Mouse (Mus musculus) brain, embryonic 14.5 days (tissue): ENCODE results near the gene Mars. TPM values are rescaled to one million over a fixed set of nuclear protein-coding genes. Genes with fewer than 3 reads are reported as not detected.

Source experiments
- DNase-seq: peaks from one replicate; pipeline ENCODE4 v3.0.0-alpha.2; 2011; ENCODE audit warnings: low read depth
- CTCF ChIP-seq: fragments of 200-500 bp; IDR thresholded peaks from 2 replicates; pipeline ENCODE4 v1.5.1; 2012; ENCODE audit warnings: inconsistent platforms, mild to moderate bottlenecking, moderate library complexity, borderline replicate concordance; ENCODE audit not compliant: insufficient read depth, insufficient read length; ENCODE audit errors: extremely low read depth
- POLR2A ChIP-seq: fragments of 200-500 bp; IDR thresholded peaks from 2 replicates; pipeline ENCODE4 v1.6.1; 2012; ENCODE audit warnings: mild to moderate bottlenecking, inconsistent platforms, borderline replicate concordance; ENCODE audit not compliant: poor library complexity, insufficient read depth, insufficient read length, severe bottlenecking; ENCODE audit errors: extremely low read depth
- polyA plus RNA-seq: library from polyadenylated mRNA; depleted of rRNA; stranded (reverse); fragments of >200 nt; gene quantifications from 2 replicates; pipeline ENCODE4 v1.2.3, GENCODE M21; 2012

Mars gene
- polyA plus RNA-seq, 1 experiment: 88.2 TPM

GRCm38 (mm10) chr10:127348957-127349356 is 37.4 kb upstream of the Mars start:
- no peak for DNase-seq
- TF ChIP-seq POLR2A (no peak), CTCF (peak; percentile 26; the same call in 1 of the 2 replicates)

GRCm38 (mm10) chr10:127346173-127346572 is 34.6 kb upstream of the Mars start:
- no peak for DNase-seq
- no peak for TF ChIP-seq CTCF
- TF ChIP-seq POLR2A: no peak

- DNase-seq: no peak
These were observed 31.4 kb upstream of the Mars start for GRCm38 (mm10) chr10:127343029-127343428.

GRCm38 (mm10) chr10:127341891-127342639 is 30.5 kb upstream of the Mars start, which contains the start of gene Gli1:
Gene Gli1 (minus strand): TSS chr10:127341974.
- no peak for TF ChIP-seq POLR2A
- TF ChIP-seq CTCF: peak; percentile 92

More at GRCm38 (mm10) chr10:127343029-127343428, 31.4 kb upstream of the Mars start:
- no peak for TF ChIP-seq POLR2A

GRCm38 (mm10) chr10:127341360-127341690 is 29.7 kb upstream of the Mars start:
- DNase-seq: no peak
- TF ChIP-seq CTCF: no peak
- no peak for TF ChIP-seq POLR2A

More at GRCm38 (mm10) chr10:127341891-127342639, 30.5 kb upstream of the Mars start, which contains the start of gene Gli1:
- peak; percentile 86 for DNase-seq

GRCm38 (mm10) chr10:127340577-127341359 is 29.2 kb upstream of the Mars start:
- no peak for TF ChIP-seq CTCF
- TF ChIP-seq POLR2A: no peak
- peak; percentile 56 for DNase-seq

- TF ChIP-seq POLR2A: no peak
- no peak for TF ChIP-seq CTCF
- DNase-seq: peak; percentile 79
These were observed 28.3 kb upstream of the Mars start for GRCm38 (mm10) chr10:127339683-127340576.

GRCm38 (mm10) chr10:127338930-127339682 is 27.5 kb upstream of the Mars start:
- DNase-seq: peak; percentile 93
- TF ChIP-seq CTCF: peak; percentile 90
- TF ChIP-seq POLR2A: no peak

GRCm38 (mm10) chr10:127337536-127338099 is 26.0 kb upstream of the Mars start:
- TF ChIP-seq CTCF (no peak), POLR2A (no peak)
- no peak for DNase-seq

- DNase-seq: no peak
- no peak for TF ChIP-seq POLR2A
- TF ChIP-seq CTCF: no peak
These were observed 25.4 kb upstream of the Mars start for GRCm38 (mm10) chr10:127336952-127337351.
